Mouse (Mus musculus): ENCODE results near the gene Ubac2.

DNA sequence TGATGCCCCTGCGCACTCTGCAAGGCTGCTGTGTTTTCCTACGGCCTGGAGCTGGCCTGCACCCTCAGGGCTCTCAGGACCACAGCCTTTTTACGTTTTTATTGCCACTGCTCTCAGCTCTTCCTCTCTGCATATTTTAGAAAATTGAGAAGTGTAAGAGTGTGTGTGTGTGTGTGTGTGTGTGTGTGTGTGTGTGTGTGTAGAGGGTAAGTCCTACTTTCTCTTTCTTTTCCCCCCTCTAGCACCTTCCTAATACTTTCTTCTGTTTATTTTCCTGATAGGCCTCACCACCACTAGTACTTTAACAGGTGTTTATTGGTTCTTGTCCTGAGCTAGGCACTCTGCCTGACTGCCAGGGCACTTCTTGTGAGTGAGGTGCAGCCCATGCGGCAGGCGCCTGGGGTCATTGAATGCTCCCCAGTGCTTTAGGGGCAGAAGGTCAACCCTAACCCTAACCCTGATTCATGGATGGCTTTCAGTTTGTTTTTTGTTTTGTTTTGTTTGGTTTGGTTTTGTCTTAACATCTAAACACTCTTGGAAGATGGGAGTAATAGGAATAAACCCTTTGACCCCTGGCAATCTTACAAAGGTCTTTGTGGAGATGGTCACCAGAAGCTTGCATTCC is 16.2 kb downstream of the Ubac2 start:
- no peak for TF ChIP-seq CTCF (IDR thresholded peaks at IDR 0.05; ENCODE audit: low read depth)
- TF ChIP-seq EP300 (optimal IDR thresholded peaks at IDR 0.05) = no peak
